Comparison of ENCODE assay signal across 20 mouse cellular contexts in genomic region chr16:40324811-40325210, GRCm38 (mm10).
DNase-seq lines count a peak whose midpoint lies in the region; ATAC-seq and TF ChIP-seq lines count a peak whose summit lies in the region.
"Had no signal": no experiment of that assay in that cellular context is flagged by ENCODE, and none has a peak within 500 bp of the region (broad histone marks: within the 10 kb centered on the region; RNA-seq: fewer than 3 reads in every experiment).

No protein-coding gene starts in this region.

- WGBS in forebrain, postnatal 0 days = 87% methylated on average over 3 of the region's 3 CpGs

- no peak for DNase-seq in cerebellum, postnatal 4 days (ENCODE audit: low spot score in 2 of 2)
- peak; percentile 71 for DNase-seq in heart, adult 11 months
- DNase-seq in heart, postnatal 10 days = no peak
- peak; percentile 60 for DNase-seq in brain, adult 2 months (ENCODE audit: low read depth, low spot score)
- peak; percentile 22 to 45 for DNase-seq in cerebellum, postnatal 25 days
- DNase-seq in forebrain, postnatal 0 days = no peak
- DNase-seq: adrenal gland, adult 8-10 months; adrenal gland, postnatal 36 days; B cell, adult 2 months; gastrocnemius, postnatal 10 days; heart, adult 2 months; kidney, adult 11 months had no signal

- ATAC-seq in cerebellum, adult (ENCODE audit: insufficient number of reproducible peaks, low FRiP score, low TSS enrichment) = peak; percentile 64
- ATAC-seq in forebrain, postnatal 0 days = no peak
- ATAC-seq: CD4-positive, CD25-positive, alpha-beta regulatory T cell, adult 4 months; forebrain, embryonic 15.5 days; hindbrain, embryonic 16.5 days had no signal

- H3K27me3 ChIP-seq in forebrain, postnatal 0 days (ENCODE audit: insufficient read depth, low read length) = no peaks in the 10 kb centered on the region
- H3K27me3 ChIP-seq: embryonic facial prominence, embryonic 12.5 days; forebrain, embryonic 15.5 days; heart, embryonic 15.5 days had no signal

- no peak for TF ChIP-seq CTCF in forebrain, postnatal 0 days (IDR thresholded peaks at IDR 0.05; ENCODE audit: low read depth)

- intact Hi-C loops in heart, postnatal 10 days (cut with DNase I) = no loop called here

- H3K36me3 ChIP-seq in forebrain, postnatal 0 days (ENCODE audit: insufficient read depth) = no peaks in the 10 kb centered on the region
- H3K36me3 ChIP-seq: embryonic facial prominence, embryonic 12.5 days; forebrain, embryonic 15.5 days; G1E; heart, embryonic 15.5 days had no signal

- no peaks in the 10 kb centered on the region for H3K4me1 ChIP-seq in forebrain, postnatal 0 days (ENCODE audit: insufficient read depth)
- H3K4me1 ChIP-seq: embryonic facial prominence, embryonic 12.5 days; forebrain, embryonic 15.5 days; heart, embryonic 15.5 days had no signal

- no peak overlapping the region for H3K4me3 ChIP-seq in forebrain, postnatal 0 days (ENCODE audit: low read depth, low read length)
- H3K4me3 ChIP-seq: embryonic facial prominence, embryonic 12.5 days; forebrain, embryonic 15.5 days; heart, adult 2 months; heart, embryonic 15.5 days had no signal

- H3K4me2 ChIP-seq in forebrain, postnatal 0 days (ENCODE audit: low read depth) = no peak overlapping the region
- H3K4me2 ChIP-seq: embryonic facial prominence, embryonic 12.5 days; forebrain, embryonic 15.5 days; heart, embryonic 11.5 days; heart, embryonic 15.5 days had no signal

- H3K9me3 ChIP-seq in forebrain, postnatal 0 days (ENCODE audit: low read length) = no peaks in the 10 kb centered on the region
- H3K9me3 ChIP-seq: embryonic facial prominence, embryonic 12.5 days; forebrain, embryonic 15.5 days; heart, embryonic 15.5 days had no signal

- no peak overlapping the region for H3K27ac ChIP-seq in forebrain, postnatal 0 days (ENCODE audit: low read depth, low read length)
- H3K27ac ChIP-seq: embryonic facial prominence, embryonic 12.5 days; forebrain, embryonic 15.5 days; heart, adult 2 months; heart, embryonic 15.5 days had no signal

- H3K9ac ChIP-seq in forebrain, postnatal 0 days = no peak overlapping the region
- H3K9ac ChIP-seq: embryonic facial prominence, embryonic 12.5 days; forebrain, embryonic 15.5 days; heart, embryonic 15.5 days had no signal

Comparison
In these comparisons a context has a peak if more than half of its experiments do, and no peak if none do; other contexts are left out.
1. DNase-seq: peak in heart, adult 11 months (single experiment), brain, adult 2 months (single experiment) and cerebellum, postnatal 25 days (2 of 2); none in cerebellum, postnatal 4 days (0 of 2), heart, postnatal 10 days (0 of 2) and forebrain, postnatal 0 days (single experiment).